Mouse (Mus musculus): ENCODE results near the gene Kcnh8.

GRCm38 (mm10) chr17:52819007-52819406 is 216.5 kb downstream of the Kcnh8 start:
- TF ChIP-seq CTCF (IDR thresholded peaks at IDR 0.05; ENCODE audit: control insufficient read depth, insufficient read depth, insufficient replicate concordance, low read depth, low read length) (no peak), POLR2A (IDR thresholded peaks at IDR 0.05; ENCODE audit: control insufficient read depth, low read depth, low read length) (no peak)

Measured in testis, adult 2 months (tissue).